Mouse (Mus musculus) R1 (cell line): ENCODE results near the gene 1700001C19Rik.

ENCODE experiments used
- DNase-seq: peaks from one replicate; pipeline ENCODE4 v3.0.0-alpha.2; 2018; ENCODE audit warnings: low read depth, low spot score

Gene 1700001C19Rik

GRCm38 (mm10) chr17:47462728-47463388 lies 25.7 kb upstream of the 1700001C19Rik start:
- peak; percentile 20 for DNase-seq

DNA sequence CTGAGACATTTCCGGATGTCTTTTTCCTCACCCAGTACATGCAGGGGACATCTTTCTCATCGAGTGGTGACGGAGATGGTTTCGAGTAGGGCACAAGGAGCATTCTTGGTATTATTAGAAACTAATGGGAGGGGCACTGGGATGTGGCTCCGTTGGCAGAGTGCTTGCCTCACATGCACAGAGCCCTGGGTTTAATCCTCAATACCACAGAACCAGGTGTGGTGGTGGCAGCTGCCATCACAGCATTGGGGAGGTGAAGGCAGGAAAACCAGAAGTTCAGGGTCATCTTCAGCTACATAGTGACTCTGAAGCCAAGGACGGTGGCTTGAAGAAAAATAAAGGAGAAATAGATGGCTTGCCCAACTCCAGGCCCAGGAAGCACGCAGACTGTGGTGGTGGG lies 25.0 kb upstream of the 1700001C19Rik start:
- DNase-seq: no peak

DNA sequence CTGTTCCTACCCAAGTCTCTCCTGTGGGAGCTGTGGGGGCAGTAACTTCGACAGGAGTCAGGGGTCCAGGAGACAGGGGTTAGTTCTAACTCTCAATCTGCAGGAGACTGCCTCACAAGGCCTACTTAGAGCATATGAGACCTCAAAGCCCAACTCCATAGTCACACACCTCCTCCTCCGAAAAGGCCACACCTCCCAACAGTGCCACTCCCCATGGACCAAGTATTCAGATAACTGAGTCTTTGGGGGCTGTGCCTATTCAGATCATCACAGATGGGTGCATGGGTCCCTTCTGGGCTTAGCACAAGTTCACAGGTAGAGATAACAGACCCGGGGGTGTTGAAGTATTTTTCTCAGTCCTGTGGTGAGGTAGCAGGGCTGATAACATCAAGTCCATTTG lies 24.5 kb upstream of the 1700001C19Rik start:
- no peak for DNase-seq

- no peak for DNase-seq
These were observed 22.3 kb upstream of the 1700001C19Rik start for GRCm38 (mm10) chr17:47459341-47459919.

DNA sequence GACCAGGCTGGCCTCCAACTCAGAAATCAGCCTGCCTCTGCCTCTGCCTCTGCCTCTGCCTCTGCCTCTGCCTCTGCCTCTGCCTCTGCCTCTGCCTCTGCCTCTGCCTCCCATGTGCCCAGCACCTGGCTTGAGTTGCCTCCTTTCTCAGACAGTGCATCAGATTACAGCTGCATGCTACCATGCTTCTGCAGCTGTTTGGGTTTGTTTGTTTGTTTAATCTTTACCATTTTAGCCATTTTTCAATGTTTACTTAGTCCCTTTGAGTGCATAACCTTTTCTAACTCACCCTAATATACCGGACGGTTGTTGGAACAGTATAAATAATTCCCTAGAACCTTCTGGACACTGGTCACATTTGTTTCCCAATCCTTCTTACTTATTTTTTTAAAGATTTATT lies 21.8 kb upstream of the 1700001C19Rik start:
- DNase-seq: no peak

DNA sequence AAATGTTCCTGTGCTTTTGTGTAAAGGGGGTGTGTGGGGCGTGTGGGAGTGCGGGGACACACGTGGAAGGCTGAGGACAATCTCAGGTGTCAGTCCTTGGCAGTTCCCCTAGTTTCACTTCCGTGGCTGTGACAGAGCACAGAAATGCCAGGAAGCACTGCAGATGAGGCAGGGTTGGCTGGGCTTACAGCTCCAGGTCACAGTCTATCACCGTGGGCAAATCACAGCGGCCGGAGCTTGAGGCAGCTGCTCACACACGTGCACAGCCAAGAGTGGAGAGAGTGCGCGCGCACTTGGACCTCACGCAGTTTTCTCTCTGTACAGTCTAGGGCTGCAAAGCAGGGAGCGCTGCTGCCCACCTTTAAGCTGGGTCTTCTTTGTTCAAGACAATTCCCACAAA lies 21.1 kb upstream of the 1700001C19Rik start:
- peak; percentile 16 for DNase-seq

DNA sequence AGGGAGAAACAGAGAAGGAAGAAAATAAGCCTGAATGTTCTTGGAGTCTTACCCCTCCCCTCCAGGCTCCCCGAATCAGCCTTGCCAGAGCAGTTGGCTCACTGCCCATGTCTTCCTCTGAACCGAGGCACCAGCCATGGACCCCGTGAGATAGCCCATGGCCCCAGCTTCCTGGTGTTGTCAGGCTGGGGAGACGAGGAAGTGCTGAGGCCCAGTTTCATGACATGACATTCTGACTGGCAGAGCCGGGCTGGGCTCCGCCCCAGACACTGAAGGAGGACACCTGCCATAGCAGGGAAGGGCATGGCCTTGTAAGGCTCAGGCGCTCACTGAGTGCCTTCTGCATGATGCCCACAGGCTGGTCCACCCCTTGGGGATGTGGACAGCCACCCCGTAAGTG lies 17.5 kb upstream of the 1700001C19Rik start:
- no peak for DNase-seq

DNA sequence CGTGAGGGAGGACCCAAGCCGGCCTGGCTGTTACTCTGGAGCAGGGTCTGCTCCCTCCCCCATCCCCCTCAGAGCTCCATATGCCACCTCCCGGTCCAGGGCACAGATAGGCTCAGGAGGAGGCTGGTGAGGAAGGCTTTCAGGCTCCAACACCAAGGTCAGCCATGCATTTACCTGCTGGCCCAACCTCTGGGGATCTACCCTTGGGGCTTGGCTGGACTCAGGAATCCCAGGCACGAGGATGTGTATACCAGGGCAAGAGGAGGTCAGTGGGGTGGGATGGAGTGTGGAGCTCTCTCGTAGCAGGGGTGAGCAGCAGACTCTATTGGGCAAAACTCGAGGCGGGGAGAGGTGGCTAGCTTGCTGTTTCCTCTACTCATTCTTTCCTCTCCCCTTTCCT lies 15.7 kb upstream of the 1700001C19Rik start:
- DNase-seq: no peak

GRCm38 (mm10) chr17:47450880-47451565 lies 13.8 kb upstream of the 1700001C19Rik start:
- DNase-seq: no peak

DNA sequence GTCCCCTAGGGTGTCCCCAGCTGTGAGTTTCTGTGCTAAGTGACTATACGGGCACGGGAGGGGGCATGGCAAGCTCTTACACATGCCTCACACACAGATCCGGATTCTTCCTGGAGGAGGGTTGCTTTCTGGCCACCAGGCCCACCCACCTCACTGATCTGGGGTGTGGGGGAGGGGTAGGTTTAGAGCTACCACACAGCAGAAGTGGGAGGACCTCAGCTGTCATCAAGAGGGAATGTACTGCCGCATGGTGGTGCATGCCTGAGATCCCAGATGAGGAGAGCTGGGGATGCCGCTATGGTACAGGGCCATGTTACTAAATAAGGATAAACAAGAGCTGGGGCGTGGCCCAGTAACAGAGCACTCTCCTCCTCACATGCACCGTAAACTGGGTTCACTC lies 13.1 kb upstream of the 1700001C19Rik start:
- DNase-seq: peak; percentile 68

DNA sequence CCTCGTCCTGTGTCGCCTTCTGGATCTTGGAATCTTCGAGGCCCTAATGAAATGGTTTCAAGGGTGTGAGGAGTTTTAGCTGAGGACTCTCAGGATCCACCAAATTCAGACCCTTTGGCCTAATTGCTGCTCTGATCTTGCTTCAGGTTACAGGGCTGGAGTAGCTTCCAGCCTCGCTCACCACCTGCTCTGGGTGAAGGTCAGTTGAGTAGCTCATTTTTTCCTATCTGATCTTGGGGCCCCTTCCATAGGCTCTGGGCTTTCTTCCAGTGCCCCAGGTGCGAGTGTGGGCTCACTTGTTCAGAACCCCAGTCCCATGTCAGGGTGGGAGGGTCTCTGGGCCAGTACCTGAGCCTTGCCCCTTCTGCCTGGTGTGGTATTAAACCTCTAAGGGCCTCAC lies 12.3 kb upstream of the 1700001C19Rik start:
- no peak for DNase-seq

GRCm38 (mm10) chr17:47448523-47449372 lies 11.6 kb upstream of the 1700001C19Rik start:
- DNase-seq: no peak

GRCm38 (mm10) chr17:47446561-47446960 lies 9.4 kb upstream of the 1700001C19Rik start:
- DNase-seq: no peak

- no peak for DNase-seq
These were observed 8.8 kb upstream of the 1700001C19Rik start for GRCm38 (mm10) chr17:47446025-47446424.

DNA sequence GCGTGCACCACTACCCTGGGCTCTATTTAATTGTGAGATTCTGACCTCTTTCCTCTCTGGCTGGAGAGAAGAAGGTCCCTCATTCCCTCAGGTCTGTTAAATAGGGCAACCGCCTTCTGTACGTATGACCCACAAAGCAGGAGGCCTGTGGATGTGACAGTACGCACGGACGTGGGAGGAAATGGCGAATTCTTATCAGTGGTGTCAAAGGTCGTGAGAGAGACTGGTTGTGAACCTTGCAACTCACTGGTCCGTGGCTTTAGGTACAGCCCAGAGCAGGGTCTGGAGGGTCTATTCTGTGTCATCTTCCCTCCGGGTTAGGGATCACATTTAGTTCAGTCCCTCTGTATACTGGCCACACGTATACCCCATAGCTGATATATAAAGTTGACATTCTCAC lies 8.3 kb upstream of the 1700001C19Rik start:
- DNase-seq: no peak

DNA sequence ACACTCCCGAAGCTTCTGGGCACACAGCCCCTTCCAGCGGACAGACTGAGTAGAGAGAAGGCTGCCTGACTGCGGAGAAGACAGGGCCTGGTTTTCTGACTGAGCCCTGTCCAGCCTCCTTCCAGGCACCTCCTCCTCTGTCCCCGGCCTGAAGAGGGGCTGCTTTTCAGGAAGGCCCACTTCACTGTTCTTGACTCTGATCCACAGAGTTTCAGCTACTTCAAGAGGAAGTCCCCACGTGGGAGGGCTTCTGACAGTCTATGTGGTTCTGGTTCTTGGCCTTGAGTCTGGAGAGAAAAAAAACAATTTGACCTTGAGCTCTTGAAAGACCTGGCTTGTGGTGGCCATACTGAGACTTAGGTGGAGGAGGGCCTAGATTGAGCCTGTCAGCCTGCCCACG lies 6.9 kb upstream of the 1700001C19Rik start:
- no peak for DNase-seq

DNA sequence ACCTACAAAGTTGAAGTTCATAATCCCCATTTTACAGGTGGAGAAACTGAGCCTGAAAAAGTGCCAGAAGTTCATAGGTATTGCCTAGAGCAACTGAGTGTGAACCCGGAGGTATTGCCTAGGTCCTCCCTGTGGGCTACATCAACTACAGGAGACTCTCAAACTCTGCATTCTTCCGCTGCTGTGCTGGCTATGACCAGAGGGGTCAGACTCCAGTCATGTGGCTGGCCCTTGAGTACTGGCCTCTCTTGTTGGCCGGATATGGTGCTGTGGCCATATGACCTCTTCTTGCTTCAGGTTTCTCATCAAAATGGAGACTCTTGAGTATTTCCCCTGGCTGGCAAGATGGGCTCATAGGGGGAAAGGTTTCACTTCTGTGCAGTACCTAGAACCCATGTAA lies 5.1 kb upstream of the 1700001C19Rik start:
- DNase-seq: no peak

DNA sequence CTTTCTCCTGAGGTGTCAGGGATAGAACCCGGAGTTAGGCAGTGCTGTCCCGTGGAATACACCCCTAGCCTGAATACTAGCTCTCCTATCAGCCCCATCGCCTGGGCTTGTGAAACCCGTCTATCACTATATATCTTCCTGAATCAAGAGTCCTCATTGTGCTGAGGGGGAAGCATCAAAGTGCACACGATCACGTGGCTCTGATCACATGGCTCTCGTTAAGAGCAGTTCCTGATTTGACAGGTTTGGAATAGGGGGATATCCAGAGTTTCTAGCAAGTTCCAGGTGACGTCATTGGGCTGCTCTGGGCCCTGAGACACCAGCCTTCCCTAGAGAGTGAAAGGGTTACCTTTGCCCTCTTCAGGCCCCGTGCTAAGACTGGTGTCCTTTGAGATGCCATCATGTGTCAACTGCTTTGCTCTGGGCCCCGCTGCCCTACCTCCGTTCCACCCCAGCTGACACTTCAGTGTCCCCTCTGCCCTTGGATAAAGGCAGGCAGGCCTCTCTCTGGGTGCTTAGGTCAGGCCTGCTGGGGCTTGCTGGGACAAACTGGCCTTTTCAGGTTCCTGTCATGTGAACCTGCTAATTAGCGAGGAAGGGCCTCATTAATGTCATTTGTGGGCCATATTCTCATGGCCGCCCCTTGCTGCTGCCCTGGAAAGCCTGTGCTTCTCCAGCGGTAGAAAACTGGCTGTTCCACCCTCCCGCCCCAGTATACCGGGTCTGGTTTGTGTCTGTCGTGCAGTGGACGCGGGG lies 4.3 kb upstream of the 1700001C19Rik start:
- no peak for DNase-seq

GRCm38 (mm10) chr17:47440359-47440890 lies 3.2 kb upstream of the 1700001C19Rik start:
- DNase-seq: peak; percentile 93

GRCm38 (mm10) chr17:47439396-47440028 lies 2.3 kb upstream of the 1700001C19Rik start:
- no peak for DNase-seq

GRCm38 (mm10) chr17:47438611-47439010 lies 1.4 kb upstream of the 1700001C19Rik start:
- no peak for DNase-seq
